Mouse (Mus musculus) liver, adult 2 months (tissue): ENCODE measurements around the gene Cyp51. TPM values are rescaled to one million over a fixed set of nuclear protein-coding genes. Genes with fewer than 3 reads are reported as not detected.
"Not testable (repeated sequence)": the region's sequence is repeated elsewhere in the genome, so short reads cannot be mapped to it uniquely, and the experiment has no call there.

Experiments
- DNase-seq: peaks from one replicate; pipeline ENCODE4 v3.0.0-alpha.2; 2011; ENCODE audit warnings: low read depth, low spot score; ENCODE audit errors: extremely low read depth
- H3K27ac ChIP-seq: fragments of 200-500 bp; replicated peaks from 2 replicates; pipeline ENCODE4 v1.5.1; 2012; ENCODE audit warnings: low read depth, mild to moderate bottlenecking, control low read depth, inconsistent platforms, low read length; ENCODE audit not compliant: insufficient read depth
- H3K27me3 ChIP-seq: fragments of 200-500 bp; 2 replicates; pipeline ENCODE4 v1.6.1; 2012; ENCODE audit warnings: mild to moderate bottlenecking, moderate library complexity, low read length, inconsistent platforms; ENCODE audit not compliant: control insufficient read depth, insufficient read depth
- H3K36me3 ChIP-seq: fragments of 200-500 bp; 2 replicates; pipeline ENCODE4 v1.6.1; 2012; ENCODE audit warnings: low read length, inconsistent platforms; ENCODE audit not compliant: control insufficient read depth, insufficient read depth
- H3K4me1 ChIP-seq: fragments of 200-500 bp; 2 replicates; pipeline ENCODE4 v1.6.1; 2011; ENCODE audit warnings: low read length; ENCODE audit not compliant: control insufficient read depth, insufficient read depth
- H3K4me3 ChIP-seq: fragments of 200-500 bp; 2 replicates; pipeline ENCODE4 v1.5.1; 2011; ENCODE audit warnings: low read depth, mild to moderate bottlenecking, control low read depth, low read length, moderate library complexity; ENCODE audit not compliant: insufficient read depth
- H3K79me2 ChIP-seq: fragments of 200-500 bp; 2 replicates; pipeline ENCODE4 v1.6.1; 2012; ENCODE audit warnings: inconsistent platforms, mild to moderate bottlenecking, low read length, moderate library complexity; ENCODE audit not compliant: control insufficient read depth, insufficient read depth
- H3K9ac ChIP-seq: fragments of 200-500 bp; 2 replicates; pipeline ENCODE4 v1.6.1; 2012; ENCODE audit warnings: low read depth, mild to moderate bottlenecking, control low read depth, inconsistent platforms, low read length
- CTCF ChIP-seq: fragments of 200-500 bp; IDR thresholded peaks from 2 replicates; pipeline ENCODE4 v1.5.1; 2011; ENCODE audit warnings: low read depth, low read length, control low read depth
- POLR2A ChIP-seq: fragments of 200-500 bp; IDR thresholded peaks from 2 replicates; pipeline ENCODE4 v1.6.1; 2011; ENCODE audit warnings: low read length, control low read depth; ENCODE audit not compliant: insufficient read depth; ENCODE audit errors: extremely low read depth
- WGBS: fragments of 180-500 bp; shearing (Covaris S2); methylation state at CpG from one replicate; pipeline ENCODE4 v1.1.7; 2018; 5-methylcytosine and 5-hydroxymethylcytosine counted together
- polyA plus RNA-seq: library from polyadenylated mRNA; depleted of rRNA; stranded (reverse); fragments of >200 nt; gene quantifications from 2 replicates; pipeline ENCODE4 v1.2.3, GENCODE M21; 2012; rRNA removed
- total RNA-seq: library from RNA; depleted of rRNA; stranded (reverse); fragments of >200 nt; gene quantifications from 2 replicates; pipeline ENCODE4 v1.2.3, GENCODE M21; 2014; rRNA removed

Gene Cyp51
- total RNA-seq (207 and 253 TPM in 2 replicates), polyA plus RNA-seq (134 and 144 TPM in 2 replicates)

- WGBS = under 1% methylated on average over 58 of the region's 59 CpGs
- Histone ChIP-seq H3K79me2 (peaks cover 4% of the 10 kb centered on the region; the same call in 1 of the 2 replicates), H3K27ac (peak within 1 kb of the TSS; percentile 89), H3K27me3 (no peaks in the 10 kb centered on the region), H3K36me3 (peaks cover 24% of the 10 kb centered on the region), H3K4me1 (peaks cover 8% of the 10 kb centered on the region; the same call in 1 of the 2 replicates), H3K4me3 (peak within 1 kb of the TSS; percentile 87), H3K9ac (peak within 1 kb of the TSS; percentile 86)
- peak; percentile 88 for DNase-seq
- TF ChIP-seq POLR2A (peak; percentile 42; the same call in 1 of the 2 replicates), CTCF (no peak)
These were observed at the start of gene Cyp51 for GRCm38 (mm10) chr5:4104341-4105040. TSS of gene Cyp51 (minus strand) at chr5:4104746.

GRCm38 (mm10) chr5:4112570-4113098, 8.1 kb upstream of the Cyp51 start:
- H3K27me3 ChIP-seq = no peaks in the 10 kb centered on the region

GRCm38 (mm10) chr5:4107056-4107455, 2.5 kb upstream of the Cyp51 start:
- not testable (repeated sequence) for H3K4me1 ChIP-seq, H3K9ac ChIP-seq, DNase-seq, H3K79me2 ChIP-seq, H3K36me3 ChIP-seq, H3K27me3 ChIP-seq, H3K4me3 ChIP-seq, H3K27ac ChIP-seq
- WGBS = 74% methylated on average over 7 of the region's 7 CpGs

More at GRCm38 (mm10) chr5:4112570-4113098, 8.1 kb upstream of the Cyp51 start:
- DNase-seq = no peak
- Histone ChIP-seq H3K9ac (no peak overlapping the region), H3K79me2 (no peaks in the 10 kb centered on the region), H3K4me3 (no peak overlapping the region), H3K36me3 (no peaks in the 10 kb centered on the region), H3K4me1 (no peaks in the 10 kb centered on the region), H3K27ac (no peak overlapping the region)
- WGBS = 93% methylated on average over 5 of the region's 5 CpGs
- no peak for TF ChIP-seq POLR2A
- TF ChIP-seq CTCF = no peak

- DNase-seq = no peak
- H3K36me3 ChIP-seq = peaks cover 15% of the 10 kb centered on the region
- no peak overlapping the region for H3K9ac ChIP-seq
- WGBS = 97% methylated on average over 2 of the region's 2 CpGs
- TF ChIP-seq CTCF (no peak), POLR2A (no peak)
- peaks cover 8% of the 10 kb centered on the region; the same call in 1 of the 2 replicates for H3K4me1 ChIP-seq
- no peaks in the 10 kb centered on the region for H3K27me3 ChIP-seq
- H3K4me3 ChIP-seq = no peak overlapping the region
- H3K27ac ChIP-seq = no peak overlapping the region
- peaks cover 4% of the 10 kb centered on the region; the same call in 1 of the 2 replicates for H3K79me2 ChIP-seq
These were observed 1.2 kb upstream of the Cyp51 start for GRCm38 (mm10) chr5:4105651-4106186.

GRCm38 (mm10) chr5:4103626-4104340, 763 bp downstream of the Cyp51 start:
- WGBS = 2% methylated on average over 41 of the region's 41 CpGs
- Histone ChIP-seq H3K36me3 (peaks cover 31% of the 10 kb centered on the region), H3K27ac (peak overlapping the region; percentile 78), H3K9ac (peak overlapping the region; percentile 86), H3K79me2 (peaks cover 4% of the 10 kb centered on the region; the same call in 1 of the 2 replicates), H3K4me1 (peaks cover 8% of the 10 kb centered on the region; the same call in 1 of the 2 replicates), H3K27me3 (no peaks in the 10 kb centered on the region), H3K4me3 (peak overlapping the region; percentile 87)
- peak; percentile 33 for DNase-seq
- TF ChIP-seq POLR2A = no peak
- no peak for TF ChIP-seq CTCF
